Mouse (Mus musculus): ENCODE data around the gene AC161166.1.

- TF ChIP-seq CTCF (IDR thresholded peaks at IDR 0.05; ENCODE audit: control insufficient read depth, insufficient read depth, low read length) = no peak
- TF ChIP-seq POLR2A (IDR thresholded peaks at IDR 0.05; ENCODE audit: borderline replicate concordance, control insufficient read depth, low read depth, low read length) = no peak
These were observed 24.8 kb upstream of the AC161166.1 start for GRCm38 (mm10) chr7:24537081-24537480.

Measured in bone marrow, adult 2 months (tissue).